Mouse (Mus musculus): Measurements from ENCODE around the gene Olfr1191-ps1.
"Not testable (repeated sequence)": the region's sequence is repeated elsewhere in the genome, so short reads cannot be mapped to it uniquely, and the experiment has no call there.

Olfr1191-ps1 gene

GRCm38 (mm10) chr2:88640242-88640641 is at the start of gene Olfr1191-ps1:
Olfr1191-ps1 (plus strand) TSS chr2:88640542.
- not testable (repeated sequence) for DNase-seq (ENCODE audit: low spot score in 2 of 2)

- no peak for DNase-seq (ENCODE audit: low spot score in 2 of 2)
These were observed 7.9 kb downstream of the Olfr1191-ps1 start, which contains the start of gene Olfr1192-ps1 for GRCm38 (mm10) chr2:88648209-88648608. Olfr1192-ps1 (plus strand) TSS chr2:88648509.

DNA sequence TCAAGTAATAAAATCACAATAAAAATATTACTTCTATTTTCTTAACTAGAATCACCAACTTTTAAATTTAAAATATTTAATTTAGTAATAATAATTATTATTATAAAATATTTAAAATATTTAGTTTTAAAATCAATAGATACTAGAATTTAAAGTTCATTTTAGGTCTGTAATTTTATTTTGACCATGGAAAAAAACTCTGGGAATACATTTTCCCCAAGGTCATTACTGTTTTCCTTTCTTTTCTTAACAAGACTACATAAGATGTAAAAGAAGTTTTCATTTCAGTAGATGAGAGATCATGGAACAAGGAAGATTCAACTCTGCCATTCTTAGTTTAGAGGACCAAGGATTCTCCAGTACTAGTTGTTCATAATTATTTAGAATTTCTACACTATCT is 35.0 kb downstream of the Olfr1191-ps1 start, which contains the start of gene Olfr1193:
Gene Olfr1193, plus strand, starts transcription at position 301 of the 400 bp plus-strand sequence.
- not testable (repeated sequence) for DNase-seq (ENCODE audit: low spot score in 2 of 2)

- no peak for DNase-seq (ENCODE audit: low spot score in 2 of 2)
These were observed 48.7 kb downstream of the Olfr1191-ps1 start, which contains the start of gene Olfr1195 for GRCm38 (mm10) chr2:88689087-88689486. Olfr1195 (minus strand) TSS chr2:88689187.
